Mouse (Mus musculus): ENCODE measurements around the gene Fads3. TPM values are rescaled to one million over a fixed set of nuclear protein-coding genes. Genes with fewer than 3 reads are reported as not detected.

The Fads3 gene
- polyA plus RNA-seq, 1 experiment from 2014 or later = 31.1 TPM

GRCm38 (mm10) chr19:10085454-10085853, 44.1 kb downstream of the Fads3 start:
- no peak overlapping the region for H3K9ac ChIP-seq
- no peaks in the 10 kb centered on the region for H3K9me3 ChIP-seq (ENCODE audit: low read depth, low read length)
- no peak overlapping the region for H3K27ac ChIP-seq (ENCODE audit: low read depth)
- peak; percentile 27 for DNase-seq
- no peak overlapping the region for H3K4me3 ChIP-seq (ENCODE audit: low read depth, low read length)
- no peak overlapping the region for H3K4me2 ChIP-seq
- TF ChIP-seq CTCF (IDR thresholded peaks at IDR 0.05; ENCODE audit: low read depth) = no peak
- no peak for ATAC-seq (ENCODE audit: insufficient read depth)
- no peaks in the 10 kb centered on the region for H3K27me3 ChIP-seq (ENCODE audit: insufficient read depth, low read length)
- WGBS = 57% methylated on average over 9 of the region's 9 CpGs
- no peaks in the 10 kb centered on the region for H3K4me1 ChIP-seq (ENCODE audit: insufficient read depth)
- peaks cover 99% of the 10 kb centered on the region for H3K36me3 ChIP-seq (ENCODE audit: insufficient read depth)

GRCm38 (mm10) chr19:10086976-10087375, 45.6 kb downstream of the Fads3 start:
- peaks cover 99% of the 10 kb centered on the region for H3K36me3 ChIP-seq (ENCODE audit: insufficient read depth)
- no peak overlapping the region for H3K9ac ChIP-seq
- H3K4me1 ChIP-seq (ENCODE audit: insufficient read depth) = no peaks in the 10 kb centered on the region
- no peaks in the 10 kb centered on the region for H3K9me3 ChIP-seq (ENCODE audit: low read depth, low read length)
- TF ChIP-seq CTCF (IDR thresholded peaks at IDR 0.05; ENCODE audit: low read depth) = no peak
- ATAC-seq (ENCODE audit: insufficient read depth) (no peak), DNase-seq (no peak)
- no peak overlapping the region for H3K4me3 ChIP-seq (ENCODE audit: low read depth, low read length)
- H3K27me3 ChIP-seq (ENCODE audit: insufficient read depth, low read length) = no peaks in the 10 kb centered on the region
- no peak overlapping the region for H3K4me2 ChIP-seq
- no peak overlapping the region for H3K27ac ChIP-seq (ENCODE audit: low read depth)
- WGBS = 90% methylated on average over 4 of the region's 4 CpGs

DNA sequence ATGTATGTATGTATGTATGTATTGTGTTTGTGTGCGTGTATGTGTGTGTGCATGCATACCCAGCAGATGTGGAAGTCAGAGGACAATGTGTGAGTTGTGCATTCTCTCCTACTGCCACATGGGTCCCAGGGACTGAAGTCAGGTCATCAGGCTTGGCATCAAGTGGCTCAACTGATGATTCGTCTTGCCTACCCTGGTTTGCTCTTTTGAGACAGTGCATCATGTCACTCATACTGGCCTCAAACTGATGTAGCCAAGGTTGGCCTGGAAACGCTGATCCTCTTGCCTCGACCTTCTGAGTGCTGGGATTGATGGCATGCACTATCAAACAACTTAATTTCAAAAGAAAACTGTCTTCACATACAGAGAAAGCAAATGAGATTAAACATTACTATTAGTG, 52.5 kb downstream of the Fads3 start:
- no peak overlapping the region for H3K9ac ChIP-seq
- WGBS = 84% methylated on average over 4 of the region's 4 CpGs
- no peaks in the 10 kb centered on the region for H3K27me3 ChIP-seq (ENCODE audit: insufficient read depth, low read length)

GRCm38 (mm10) chr19:10094695-10095094, 53.3 kb downstream of the Fads3 start:
- Histone ChIP-seq H3K4me3 (ENCODE audit: low read depth, low read length) (no peak overlapping the region), H3K36me3 (ENCODE audit: insufficient read depth) (peaks cover 71% of the 10 kb centered on the region), H3K4me1 (ENCODE audit: insufficient read depth) (peaks cover 3% of the 10 kb centered on the region; the same call in 1 of the 2 replicates), H3K9me3 (ENCODE audit: low read depth, low read length) (no peaks in the 10 kb centered on the region), H3K4me2 (no peak overlapping the region), H3K27me3 (ENCODE audit: insufficient read depth, low read length) (no peaks in the 10 kb centered on the region), H3K27ac (ENCODE audit: low read depth) (no peak overlapping the region), H3K9ac (0 out of 2 replicates have a peak overlapping the region, but pooled peaks have one; percentile 4)
- DNase-seq (no peak), ATAC-seq (ENCODE audit: insufficient read depth) (no peak)
- 64% methylated on average over 4 of the region's 4 CpGs for WGBS
- no peak for TF ChIP-seq CTCF (IDR thresholded peaks at IDR 0.05; ENCODE audit: low read depth)

More for the DNA sequence above, 52.5 kb downstream of the Fads3 start:
- Histone ChIP-seq H3K4me3 (ENCODE audit: low read depth, low read length) (no peak overlapping the region), H3K9me3 (ENCODE audit: low read depth, low read length) (no peaks in the 10 kb centered on the region), H3K4me1 (ENCODE audit: insufficient read depth) (no peaks in the 10 kb centered on the region), H3K36me3 (ENCODE audit: insufficient read depth) (peaks cover 80% of the 10 kb centered on the region), H3K4me2 (no peak overlapping the region), H3K27ac (ENCODE audit: low read depth) (no peak overlapping the region)
- TF ChIP-seq CTCF (IDR thresholded peaks at IDR 0.05; ENCODE audit: low read depth) = no peak
- no peak for ATAC-seq (ENCODE audit: insufficient read depth)
- DNase-seq = no peak

DNA sequence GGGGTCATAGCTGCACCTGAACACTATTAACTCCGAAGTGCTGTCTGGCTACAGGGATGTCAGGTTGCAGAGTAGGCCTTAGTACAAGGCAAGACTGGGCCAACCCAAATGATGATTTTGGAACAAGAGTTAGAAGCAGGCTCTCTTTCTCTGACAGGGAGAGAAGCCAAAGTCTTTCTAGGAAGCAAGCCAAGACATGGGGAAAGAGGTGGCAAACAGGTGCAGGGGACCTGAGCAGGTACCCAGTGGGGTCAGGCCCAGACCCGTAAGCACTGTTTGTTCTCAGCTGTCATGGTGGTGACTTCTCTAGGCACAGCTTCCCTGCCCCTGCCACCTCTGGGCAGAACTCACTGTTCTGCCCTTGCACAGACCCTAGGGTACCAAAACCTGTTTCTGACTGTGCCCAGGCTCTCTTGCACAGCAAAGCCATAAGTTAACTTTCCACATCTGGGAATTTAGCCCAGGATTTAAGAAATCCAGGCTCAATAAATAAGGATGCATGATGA, 55.1 kb downstream of the Fads3 start:
- peaks cover 5% of the 10 kb centered on the region; the same call in 1 of the 2 replicates for H3K4me1 ChIP-seq (ENCODE audit: insufficient read depth)
- 80% methylated on average over 2 of the region's 2 CpGs for WGBS

DNA sequence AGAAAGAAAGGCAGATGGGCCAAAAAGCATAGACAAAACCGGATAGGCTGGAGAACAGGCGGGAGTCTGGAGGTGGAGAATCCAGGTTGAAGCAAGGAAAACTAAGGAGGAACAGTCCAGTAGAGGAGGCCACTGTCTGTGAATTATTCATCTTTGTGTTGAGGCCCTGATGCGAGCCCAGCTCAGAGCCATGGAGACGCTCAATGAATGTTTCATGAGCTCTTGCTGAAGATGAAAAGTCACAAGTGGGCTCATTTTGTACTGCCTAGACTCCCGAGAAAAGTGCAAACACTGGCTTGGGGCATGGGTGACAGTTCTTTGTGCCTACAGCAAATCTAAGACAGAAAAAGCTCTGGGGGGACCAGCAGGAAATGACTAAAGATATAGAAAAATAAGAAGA, 56.5 kb downstream of the Fads3 start:
- Histone ChIP-seq H3K4me3 (ENCODE audit: low read depth, low read length) (no peak overlapping the region), H3K9me3 (ENCODE audit: low read depth, low read length) (no peaks in the 10 kb centered on the region), H3K36me3 (ENCODE audit: insufficient read depth) (peaks cover 40% of the 10 kb centered on the region), H3K9ac (no peak overlapping the region), H3K4me2 (no peak overlapping the region), H3K27ac (ENCODE audit: low read depth) (no peak overlapping the region), H3K27me3 (ENCODE audit: insufficient read depth, low read length) (no peaks in the 10 kb centered on the region), H3K4me1 (ENCODE audit: insufficient read depth) (peaks cover 5% of the 10 kb centered on the region; the same call in 1 of the 2 replicates)
- no peak for TF ChIP-seq CTCF (IDR thresholded peaks at IDR 0.05; ENCODE audit: low read depth)
- ATAC-seq (ENCODE audit: insufficient read depth) (no peak), DNase-seq (no peak)
- 81% methylated on average over 5 of the region's 5 CpGs for WGBS

More for the DNA sequence above, 55.1 kb downstream of the Fads3 start:
- no peak overlapping the region for H3K4me3 ChIP-seq (ENCODE audit: low read depth, low read length)
- DNase-seq (no peak), ATAC-seq (ENCODE audit: insufficient read depth) (no peak)
- no peak for TF ChIP-seq CTCF (IDR thresholded peaks at IDR 0.05; ENCODE audit: low read depth)
- H3K9me3 ChIP-seq (ENCODE audit: low read depth, low read length) = no peaks in the 10 kb centered on the region
- H3K4me2 ChIP-seq = no peak overlapping the region
- H3K9ac ChIP-seq = no peak overlapping the region
- no peak overlapping the region for H3K27ac ChIP-seq (ENCODE audit: low read depth)
- peaks cover 54% of the 10 kb centered on the region for H3K36me3 ChIP-seq (ENCODE audit: insufficient read depth)
- no peaks in the 10 kb centered on the region for H3K27me3 ChIP-seq (ENCODE audit: insufficient read depth, low read length)

GRCm38 (mm10) chr19:10100631-10101071, 59.3 kb downstream of the Fads3 start:
- no peaks in the 10 kb centered on the region for H3K27me3 ChIP-seq (ENCODE audit: insufficient read depth, low read length)
- peak overlapping the region; percentile 87 for H3K27ac ChIP-seq (ENCODE audit: low read depth)
- peak overlapping the region; percentile 74 for H3K9ac ChIP-seq
- ATAC-seq (ENCODE audit: insufficient read depth) = peak; percentile 54
- peak; percentile 80 for TF ChIP-seq CTCF (IDR thresholded peaks at IDR 0.05; ENCODE audit: low read depth)
- WGBS = under 1% methylated on average over 21 of the region's 21 CpGs
- peak overlapping the region; percentile 78 for H3K4me3 ChIP-seq (ENCODE audit: low read depth, low read length)
- H3K36me3 ChIP-seq (ENCODE audit: insufficient read depth) = peaks cover 20% of the 10 kb centered on the region
- H3K4me1 ChIP-seq (ENCODE audit: insufficient read depth) = peaks cover 5% of the 10 kb centered on the region; the same call in 1 of the 2 replicates
- DNase-seq = peak; percentile 92
- no peaks in the 10 kb centered on the region for H3K9me3 ChIP-seq (ENCODE audit: low read depth, low read length)
- peak overlapping the region; percentile 71 for H3K4me2 ChIP-seq

Data from lung, embryonic 14.5 days (tissue).